Mouse (Mus musculus): Measurements from ENCODE around the gene Svip.
A peak's percentile ranks its signal among the peaks of the same experiment; 100 is the strongest.

The Svip gene

GRCm38 (mm10) chr7:52005511-52006295 is at the start of gene Svip:
Gene Svip, minus strand, starts transcription at chr7:52006018.
- DNase-seq, result peak; percentile 85

GRCm38 (mm10) chr7:52037600-52038582 is 32.1 kb upstream of the Svip start:
- DNase-seq, result peak; percentile 46

DNA sequence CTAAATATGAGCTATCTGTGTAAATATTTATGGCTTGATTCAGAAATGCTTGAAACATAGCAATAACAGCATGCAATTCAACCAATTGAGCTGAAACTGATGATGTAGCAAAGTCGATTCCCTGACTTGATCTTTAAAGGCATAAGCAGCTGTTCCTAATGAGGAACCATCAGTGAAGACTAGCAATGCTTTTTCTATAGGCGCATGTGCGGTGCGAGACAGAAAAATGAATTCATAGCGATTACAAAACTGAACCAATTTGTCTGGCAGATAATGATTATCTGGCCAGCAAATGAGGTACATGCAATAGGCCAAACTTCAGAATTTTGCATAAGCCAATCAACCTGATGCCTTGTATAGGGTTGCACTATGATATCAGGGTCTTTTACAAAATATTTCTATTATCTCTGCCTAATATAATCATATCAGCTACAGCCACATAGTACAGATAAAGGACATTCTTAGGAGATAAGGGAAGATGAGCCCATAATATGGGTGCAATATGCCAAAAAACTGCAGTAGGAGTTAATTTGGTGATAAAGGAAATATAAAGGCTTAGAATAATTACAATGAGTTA is 18.3 kb upstream of the Svip start:
- DNase-seq, result no peak

- DNase-seq, result no peak
These were observed 16.2 kb upstream of the Svip start for GRCm38 (mm10) chr7:52022039-52022438.

DNA sequence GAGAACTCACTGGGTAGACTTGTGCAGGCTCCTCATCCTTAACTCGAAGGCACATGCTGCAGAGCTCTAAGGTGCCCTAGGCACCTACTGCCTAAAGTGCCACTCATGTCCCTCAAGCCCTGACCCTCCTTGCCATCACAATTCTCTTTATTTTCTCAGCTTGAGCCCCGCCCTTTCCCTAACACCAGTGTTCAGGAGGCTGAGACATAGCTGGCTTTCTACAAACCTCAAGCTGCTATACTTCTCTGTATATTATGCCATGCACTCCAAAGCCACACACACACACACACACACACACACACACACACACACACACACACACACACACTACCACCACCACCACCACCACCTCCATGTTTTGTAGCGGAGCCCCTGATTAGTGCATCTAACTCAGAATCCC is 9.8 kb upstream of the Svip start, which contains the start of gene 1700015G11Rik:
Gene 1700015G11Rik (minus strand): TSS at position 101 of the 400 bp plus-strand sequence.
- DNase-seq, result no peak

- no peak for DNase-seq
These were observed 9.4 kb upstream of the Svip start for GRCm38 (mm10) chr7:52015180-52015579.

GRCm38 (mm10) chr7:52013457-52013856 is 7.6 kb upstream of the Svip start:
- no peak for DNase-seq

- no peak for DNase-seq
These were observed 1.3 kb upstream of the Svip start for GRCm38 (mm10) chr7:52007138-52007537.

GRCm38 (mm10) chr7:52006296-52006630 is 445 bp upstream of the Svip start:
- no peak for DNase-seq

GRCm38 (mm10) chr7:51991020-51991419 is 14.8 kb downstream of the Svip start:
- no peak for DNase-seq

DNA sequence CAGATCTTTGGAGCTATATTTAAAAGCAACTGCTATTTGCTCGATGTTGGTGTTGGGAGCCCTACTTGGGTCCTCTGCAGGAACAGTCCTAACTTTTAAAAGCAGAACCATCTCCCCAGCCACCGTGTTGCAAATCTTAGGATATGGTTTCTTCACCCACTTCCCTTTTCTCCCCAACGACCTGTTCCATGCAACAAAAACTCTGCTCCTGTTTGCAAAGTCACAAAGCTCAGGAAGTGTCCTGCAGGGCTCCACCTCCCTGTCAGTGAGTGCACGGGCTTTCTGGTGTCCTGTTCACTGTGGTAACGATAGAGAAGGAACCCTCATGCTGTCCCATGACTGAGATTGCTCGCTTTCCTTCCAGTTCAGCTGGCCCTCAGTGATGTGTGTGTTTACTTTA is 18.9 kb downstream of the Svip start:
- no peak for DNase-seq

GRCm38 (mm10) chr7:51985763-51986162 is 20.1 kb downstream of the Svip start:
- no peak for DNase-seq

DNA sequence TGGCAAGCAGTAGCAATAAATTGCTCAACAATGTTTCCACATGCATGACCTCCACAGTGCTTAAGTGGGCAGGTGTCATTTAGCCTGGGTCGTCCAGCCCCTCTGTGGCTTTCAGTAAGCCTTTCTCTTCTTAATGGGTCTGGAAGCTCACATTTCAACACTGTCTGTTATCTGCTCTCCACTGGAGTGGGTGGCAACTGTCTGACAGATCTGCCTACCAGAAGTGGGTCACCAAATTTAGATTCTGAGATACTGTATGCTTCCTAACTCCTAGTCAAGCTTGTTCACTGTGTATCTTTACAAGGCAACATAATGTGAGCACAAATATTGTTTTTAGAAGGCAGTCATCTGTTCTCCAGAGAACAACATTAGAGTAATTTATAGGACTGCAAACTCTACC is 23.5 kb downstream of the Svip start:
- no peak for DNase-seq

GRCm38 (mm10) chr7:51979271-51979670 is 26.5 kb downstream of the Svip start:
- no peak for DNase-seq

GRCm38 (mm10) chr7:51975181-51975580 is 30.6 kb downstream of the Svip start:
- no peak for DNase-seq

GRCm38 (mm10) chr7:51973526-51973925 is 32.3 kb downstream of the Svip start:
- no peak for DNase-seq

DNA sequence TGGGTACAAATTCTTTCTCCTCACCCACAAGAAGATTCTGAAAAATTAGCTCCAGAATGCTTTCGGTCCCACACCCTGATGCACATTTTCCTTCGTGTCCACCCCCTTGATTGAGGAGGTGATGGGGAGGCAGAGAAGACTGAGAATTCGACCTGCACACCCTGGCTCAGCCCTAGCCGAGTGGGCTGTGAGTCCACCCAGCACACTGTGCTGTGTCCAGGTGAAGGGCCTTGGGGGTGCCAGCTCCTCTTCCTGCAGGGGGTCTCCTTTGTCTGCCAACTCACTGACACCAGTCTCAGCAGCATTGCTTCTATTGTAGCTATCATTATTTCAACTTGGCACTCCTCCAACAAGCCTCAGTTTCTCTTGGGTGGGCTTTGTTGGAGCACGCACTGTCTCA is 32.7 kb downstream of the Svip start:
- DNase-seq, result no peak

GRCm38 (mm10) chr7:51972252-51972855 is 33.5 kb downstream of the Svip start:
- DNase-seq, result peak; percentile 26

GRCm38 (mm10) chr7:51969379-51969778 is 36.4 kb downstream of the Svip start:
- DNase-seq, result no peak

- DNase-seq, result no peak
These were observed 38.2 kb downstream of the Svip start for GRCm38 (mm10) chr7:51967581-51967980.

GRCm38 (mm10) chr7:51964681-51965080 is 41.1 kb downstream of the Svip start:
- no peak for DNase-seq

GRCm38 (mm10) chr7:51962219-51962952 is 43.4 kb downstream of the Svip start:
- no peak for DNase-seq

Measured in right cerebral cortex, postnatal 14 days (tissue).